Mouse (Mus musculus) liver, embryonic 15.5 days (tissue): Measurements from ENCODE around the gene Lmtk2. TPM values are rescaled to one million over a fixed set of nuclear protein-coding genes. Genes with fewer than 3 reads are reported as not detected.

Experiments used
- ATAC-seq: fragments of 200-750 bp; cut with Nextera tagmentation; 2 replicates; pipeline ENCODE4 v1.8.0; 2017; ENCODE audit warnings: moderate number of reproducible peaks, mild to moderate bottlenecking, moderate library complexity; ENCODE audit not compliant: insufficient read depth
- H3K27ac ChIP-seq: fragments of 300-500 bp; sonication (generic); replicated peaks from 2 replicates; pipeline ENCODE4 v1.5.1; 2015; ENCODE audit warnings: mild to moderate bottlenecking, inconsistent platforms
- H3K27me3 ChIP-seq: fragments of 300-500 bp; sonication (generic); 2 replicates; pipeline ENCODE4 v1.6.1; 2015; ENCODE audit warnings: mild to moderate bottlenecking, inconsistent platforms
- H3K36me3 ChIP-seq: fragments of 300-500 bp; sonication (generic); replicated peaks from 2 replicates; pipeline ENCODE4 v1.6.1; 2015; ENCODE audit warnings: moderate library complexity, mild to moderate bottlenecking, inconsistent platforms
- H3K4me1 ChIP-seq: fragments of 300-500 bp; sonication (generic); replicated peaks from 2 replicates; pipeline ENCODE4 v1.6.1; 2015; ENCODE audit warnings: inconsistent platforms
- H3K4me2 ChIP-seq: fragments of 300-500 bp; sonication (generic); 2 replicates; pipeline ENCODE4 v1.6.1; 2015; ENCODE audit warnings: moderate library complexity, mild to moderate bottlenecking, inconsistent platforms
- H3K4me3 ChIP-seq: fragments of 300-500 bp; sonication (generic); replicated peaks from 2 replicates; pipeline ENCODE4 v1.5.1; 2015; ENCODE audit warnings: mild to moderate bottlenecking, inconsistent platforms
- H3K9ac ChIP-seq: fragments of 300-500 bp; sonication (generic); 2 replicates; pipeline ENCODE4 v1.6.1; 2015; ENCODE audit warnings: moderate library complexity, mild to moderate bottlenecking, inconsistent platforms
- H3K9me3 ChIP-seq: fragments of 300-500 bp; sonication (generic); replicated peaks from 2 replicates; pipeline ENCODE4 v1.6.1; 2016; ENCODE audit warnings: inconsistent platforms
- WGBS: fragments of 180-500 bp; shearing (Covaris S2); methylation state at CpG from one replicate; pipeline ENCODE4 v1.1.7; 2015; ENCODE audit warnings: mixed read lengths; ENCODE audit not compliant: insufficient replicate concordance; 5-methylcytosine and 5-hydroxymethylcytosine counted together
- polyA plus RNA-seq: library from polyadenylated mRNA; unstranded; fragments of >200 nt; fragmentation: Nextera tagmentation; extraction: Ambion mirVana; gene quantifications from 2 replicates; pipeline ENCODE4 v1.2.1, GENCODE M21; 2015

Gene Lmtk2
- 2.0 and 2.2 TPM in 2 replicates for polyA plus RNA-seq

GRCm38 (mm10) chr5:144100149-144100935, at the start of gene Lmtk2:
Gene Lmtk2, plus strand, starts transcription at chr5:144100436.
- Histone ChIP-seq H3K36me3 (no peaks in the 10 kb centered on the region), H3K9me3 (no peaks in the 10 kb centered on the region), H3K4me3 (peak within 1 kb of the TSS; percentile 100), H3K27ac (peak within 1 kb of the TSS; percentile 80), H3K4me2 (peak within 1 kb of the TSS; percentile 89), H3K4me1 (peaks cover 51% of the 10 kb centered on the region), H3K27me3 (peaks cover 41% of the 10 kb centered on the region), H3K9ac (peak within 1 kb of the TSS; percentile 96)
- peak; percentile 98 for ATAC-seq
- WGBS, result under 1% methylated on average over 89 of the region's 90 CpGs

- 0 out of 2 replicates have a peak, but pooled peaks cover 5% of the 10 kb centered on the region for H3K27me3 ChIP-seq
These were observed 49.0 kb upstream of the Lmtk2 start for GRCm38 (mm10) chr5:144051268-144051667.

GRCm38 (mm10) chr5:144053450-144053849, 46.8 kb upstream of the Lmtk2 start:
- no peak for ATAC-seq
- Histone ChIP-seq H3K27me3 (no peaks in the 10 kb centered on the region), H3K36me3 (no peaks in the 10 kb centered on the region), H3K4me1 (no peaks in the 10 kb centered on the region), H3K4me2 (no peak overlapping the region), H3K9me3 (no peaks in the 10 kb centered on the region), H3K9ac (no peak overlapping the region), H3K4me3 (no peak overlapping the region), H3K27ac (no peak overlapping the region)
- WGBS, result 49% methylated on average over 3 of the region's 3 CpGs

More at GRCm38 (mm10) chr5:144051268-144051667, 49.0 kb upstream of the Lmtk2 start:
- H3K4me1 ChIP-seq, result no peaks in the 10 kb centered on the region
- no peaks in the 10 kb centered on the region for H3K9me3 ChIP-seq
- H3K4me2 ChIP-seq, result no peak overlapping the region
- H3K9ac ChIP-seq, result no peak overlapping the region
- H3K36me3 ChIP-seq, result no peaks in the 10 kb centered on the region
- H3K27ac ChIP-seq, result no peak overlapping the region
- ATAC-seq, result no peak
- no peak overlapping the region for H3K4me3 ChIP-seq

GRCm38 (mm10) chr5:144054340-144054739, 45.9 kb upstream of the Lmtk2 start:
- Histone ChIP-seq H3K27ac (no peak overlapping the region), H3K4me1 (no peaks in the 10 kb centered on the region), H3K9ac (no peak overlapping the region), H3K9me3 (no peaks in the 10 kb centered on the region), H3K27me3 (no peaks in the 10 kb centered on the region), H3K4me3 (no peak overlapping the region), H3K4me2 (no peak overlapping the region), H3K36me3 (no peaks in the 10 kb centered on the region)
- ATAC-seq, result no peak
- 64% methylated on average over 6 of the region's 6 CpGs for WGBS

- Histone ChIP-seq H3K9me3 (no peaks in the 10 kb centered on the region), H3K4me1 (no peaks in the 10 kb centered on the region), H3K27ac (no peak overlapping the region), H3K27me3 (no peaks in the 10 kb centered on the region), H3K4me3 (no peak overlapping the region), H3K36me3 (no peaks in the 10 kb centered on the region), H3K4me2 (no peak overlapping the region), H3K9ac (no peak overlapping the region)
- ATAC-seq, result no peak
- WGBS, result 48% methylated on average over 5 of the region's 5 CpGs
These were observed 36.1 kb upstream of the Lmtk2 start for GRCm38 (mm10) chr5:144064093-144064492.

GRCm38 (mm10) chr5:144066036-144066435, 34.2 kb upstream of the Lmtk2 start:
- Histone ChIP-seq H3K9ac (no peak overlapping the region), H3K4me3 (no peak overlapping the region), H3K4me2 (no peak overlapping the region), H3K36me3 (no peaks in the 10 kb centered on the region), H3K27ac (no peak overlapping the region), H3K4me1 (no peaks in the 10 kb centered on the region), H3K27me3 (no peaks in the 10 kb centered on the region), H3K9me3 (no peaks in the 10 kb centered on the region)
- ATAC-seq, result no peak
- whole genome bisulfite sequencing, result 56% methylated on average over 2 of the region's 2 CpGs

- no peaks in the 10 kb centered on the region for H3K4me1 ChIP-seq
- H3K4me3 ChIP-seq, result no peak overlapping the region
- no peak for ATAC-seq
- H3K27me3 ChIP-seq, result no peaks in the 10 kb centered on the region
- H3K4me2 ChIP-seq, result no peak overlapping the region
- no peak overlapping the region for H3K27ac ChIP-seq
- 63% methylated on average over 1 of the region's 1 CpGs for WGBS
- no peaks in the 10 kb centered on the region for H3K36me3 ChIP-seq
- H3K9ac ChIP-seq, result no peak overlapping the region
- no peaks in the 10 kb centered on the region for H3K9me3 ChIP-seq
These were observed 30.2 kb upstream of the Lmtk2 start for GRCm38 (mm10) chr5:144070064-144070463.

GRCm38 (mm10) chr5:144071249-144071648, 29.0 kb upstream of the Lmtk2 start:
- H3K36me3 ChIP-seq, result no peaks in the 10 kb centered on the region
- ATAC-seq, result no peak
- H3K27ac ChIP-seq, result no peak overlapping the region
- no peak overlapping the region for H3K4me3 ChIP-seq
- no peaks in the 10 kb centered on the region for H3K4me1 ChIP-seq
- H3K9ac ChIP-seq, result no peak overlapping the region
- WGBS, result 7% methylated on average over 1 of the region's 1 CpGs
- no peaks in the 10 kb centered on the region for H3K27me3 ChIP-seq
- H3K9me3 ChIP-seq, result no peaks in the 10 kb centered on the region
- H3K4me2 ChIP-seq, result no peak overlapping the region

GRCm38 (mm10) chr5:144077541-144077940, 22.7 kb upstream of the Lmtk2 start:
- H3K4me2 ChIP-seq, result no peak overlapping the region
- H3K27ac ChIP-seq, result no peak overlapping the region
- H3K4me3 ChIP-seq, result no peak overlapping the region
- 33% methylated on average over 1 of the region's 1 CpGs for WGBS
- no peaks in the 10 kb centered on the region for H3K36me3 ChIP-seq
- no peaks in the 10 kb centered on the region for H3K4me1 ChIP-seq
- no peak for ATAC-seq
- 0 out of 2 replicates have a peak, but pooled peaks cover 4% of the 10 kb centered on the region for H3K27me3 ChIP-seq
- no peaks in the 10 kb centered on the region for H3K9me3 ChIP-seq
- no peak overlapping the region for H3K9ac ChIP-seq

GRCm38 (mm10) chr5:144080886-144081285, 19.4 kb upstream of the Lmtk2 start:
- H3K27ac ChIP-seq, result no peak overlapping the region
- no peaks in the 10 kb centered on the region for H3K36me3 ChIP-seq
- ATAC-seq, result no peak
- H3K27me3 ChIP-seq, result 0 out of 2 replicates have a peak, but pooled peaks cover 4% of the 10 kb centered on the region
- WGBS, result 32% methylated on average over 2 of the region's 2 CpGs
- no peak overlapping the region for H3K4me3 ChIP-seq
- no peak overlapping the region for H3K4me2 ChIP-seq
- no peaks in the 10 kb centered on the region for H3K9me3 ChIP-seq
- no peak overlapping the region for H3K9ac ChIP-seq
- H3K4me1 ChIP-seq, result no peaks in the 10 kb centered on the region

GRCm38 (mm10) chr5:144082006-144082405, 18.2 kb upstream of the Lmtk2 start:
- ATAC-seq, result no peak
- peaks cover 4% of the 10 kb centered on the region; the same call in 1 of the 2 replicates for H3K27me3 ChIP-seq
- no peak overlapping the region for H3K4me2 ChIP-seq
- H3K4me1 ChIP-seq, result no peaks in the 10 kb centered on the region
- H3K27ac ChIP-seq, result no peak overlapping the region
- H3K9ac ChIP-seq, result no peak overlapping the region
- no peaks in the 10 kb centered on the region for H3K36me3 ChIP-seq
- WGBS, result 75% methylated on average over 5 of the region's 5 CpGs
- H3K4me3 ChIP-seq, result no peak overlapping the region
- no peaks in the 10 kb centered on the region for H3K9me3 ChIP-seq
